Mouse (Mus musculus) MN1 (cell line): ENCODE measurements around the gene Rpl36a.
A peak's percentile ranks its signal among the peaks of the same experiment; 100 is the strongest.

ENCODE experiments used
- DNase-seq: peaks from one replicate; pipeline ENCODE4 v3.0.0-alpha.2; 2016; ENCODE audit warnings: low spot score

Rpl36a gene

DNA sequence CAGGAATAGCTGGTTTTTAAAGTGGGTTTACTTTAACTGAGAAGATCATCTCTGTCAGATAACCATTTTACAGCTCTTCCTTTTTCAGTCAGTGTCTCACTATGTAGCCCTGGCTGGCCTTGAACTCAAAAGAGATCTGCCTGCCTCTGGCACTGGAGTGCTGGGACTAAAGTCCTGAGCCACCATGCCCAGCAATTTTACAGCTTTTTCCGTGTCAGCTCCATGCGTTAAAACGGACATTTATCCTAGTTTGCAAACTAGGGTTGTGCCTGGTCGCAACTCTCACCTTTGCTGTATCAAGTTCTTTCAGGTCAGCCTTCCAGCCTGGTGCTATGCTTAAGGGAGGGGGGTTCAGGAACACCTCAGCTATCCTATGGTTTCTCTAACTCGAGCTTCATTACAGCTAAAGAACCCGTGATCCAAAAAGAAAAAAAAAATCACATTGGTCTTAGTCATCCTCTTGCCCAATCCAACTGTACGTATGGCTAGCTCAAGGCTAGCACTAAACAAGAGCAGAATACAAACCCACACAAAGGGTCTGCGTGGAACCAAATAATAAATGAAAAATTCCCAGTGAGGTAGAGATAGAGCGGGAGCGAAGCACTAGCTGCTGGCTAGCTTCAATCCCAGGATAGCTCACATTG is 14.6 kb downstream of the Rpl36a start:
- peak; percentile 30 for DNase-seq

DNA sequence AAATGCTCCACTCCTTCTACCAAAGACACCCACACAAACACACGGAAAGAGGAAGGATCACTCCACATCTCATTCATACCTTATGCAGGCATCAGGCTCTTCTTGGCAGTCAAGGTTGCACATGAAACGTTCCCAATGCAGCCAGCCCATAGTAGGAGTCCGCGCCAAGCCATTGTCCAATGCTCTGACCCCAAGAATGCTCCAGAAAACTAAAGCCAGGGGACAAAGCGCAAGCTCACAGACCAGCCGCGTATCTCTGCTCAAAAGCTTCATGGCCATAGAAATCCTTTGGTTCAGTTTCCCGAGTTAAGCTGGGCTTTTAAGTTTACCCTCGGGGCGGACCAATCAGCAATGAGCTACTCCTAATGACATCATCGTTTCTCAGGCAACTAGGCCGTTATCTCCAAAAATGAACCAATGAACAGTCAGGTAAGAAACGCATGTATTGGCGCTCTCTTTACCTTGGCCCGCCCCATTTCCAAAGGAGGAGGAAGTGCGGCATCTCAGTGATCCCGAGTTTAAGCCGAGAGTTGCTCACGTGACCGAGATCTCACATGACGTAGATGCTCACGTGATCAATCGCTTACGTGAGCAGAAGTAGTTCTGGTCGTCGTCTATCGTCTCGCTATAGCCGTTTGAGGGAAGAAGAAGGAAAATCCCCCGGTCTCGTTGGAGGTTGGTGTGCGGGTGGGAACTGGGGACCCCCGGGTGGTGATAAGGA is 15.4 kb downstream of the Rpl36a start, which contains the start of the genes Gla and Hnrnph2:
Gla (minus strand) TSS at position 467 of the 721 bp plus-strand sequence.
Hnrnph2 (plus strand) TSS at position 521 of the 721 bp plus-strand sequence.
- DNase-seq: peak; percentile 95

DNA sequence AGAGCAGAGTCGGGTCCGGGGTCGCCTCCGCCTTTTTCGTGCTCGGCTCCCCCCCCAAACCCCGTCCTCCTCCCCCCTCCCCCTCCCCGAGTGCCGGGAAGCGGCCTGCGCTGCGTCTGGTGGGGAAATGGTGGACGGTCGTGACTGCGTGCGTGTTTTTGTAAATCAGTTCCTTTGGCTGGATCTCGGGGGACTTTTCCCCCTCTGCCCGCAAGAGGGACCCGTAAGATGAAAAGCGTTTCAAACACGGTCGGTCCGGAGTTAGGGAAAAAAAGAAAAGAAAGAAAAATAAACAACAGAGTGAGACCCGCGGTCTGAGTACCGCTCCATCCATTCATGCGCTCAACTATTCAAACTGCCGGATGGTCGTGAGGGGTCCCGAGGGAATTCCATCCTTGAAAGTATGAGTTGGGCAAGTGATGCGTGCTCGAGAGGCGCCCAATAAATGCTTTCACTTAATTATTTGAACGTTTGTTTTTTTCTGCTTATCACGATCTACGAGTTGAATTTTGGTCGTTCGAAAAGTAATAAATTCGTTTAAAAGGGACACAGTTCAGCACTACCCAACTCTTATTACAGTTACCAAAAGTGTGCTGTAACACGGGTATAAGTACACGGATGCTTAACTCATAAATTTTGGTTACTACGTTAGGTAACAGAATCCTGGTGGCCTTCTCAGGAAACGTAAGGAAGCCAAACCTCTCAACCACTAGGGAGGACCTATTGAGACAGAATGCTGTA is 16.1 kb downstream of the Rpl36a start:
- peak; percentile 48 for DNase-seq

DNA sequence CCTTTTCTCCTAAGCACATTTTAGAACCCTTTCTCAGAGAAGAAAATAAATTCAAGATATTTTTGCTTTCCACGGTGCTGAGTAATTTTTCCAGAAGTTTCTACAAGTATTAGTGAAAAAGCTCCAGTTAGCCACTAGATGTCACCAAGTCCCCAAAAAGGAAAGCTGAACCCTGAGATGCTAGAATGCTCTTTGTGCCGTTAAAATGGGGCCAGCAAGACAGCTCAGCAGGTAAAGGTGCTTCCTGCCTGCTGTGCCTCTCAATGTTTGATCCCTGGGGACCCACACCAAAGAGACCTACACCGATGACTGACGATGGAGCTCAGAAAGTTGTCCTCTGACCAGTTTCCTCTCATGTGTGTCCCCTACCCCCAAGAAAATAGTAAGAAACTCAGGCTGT is 24.0 kb downstream of the Rpl36a start:
- DNase-seq: peak; percentile 37

DNA sequence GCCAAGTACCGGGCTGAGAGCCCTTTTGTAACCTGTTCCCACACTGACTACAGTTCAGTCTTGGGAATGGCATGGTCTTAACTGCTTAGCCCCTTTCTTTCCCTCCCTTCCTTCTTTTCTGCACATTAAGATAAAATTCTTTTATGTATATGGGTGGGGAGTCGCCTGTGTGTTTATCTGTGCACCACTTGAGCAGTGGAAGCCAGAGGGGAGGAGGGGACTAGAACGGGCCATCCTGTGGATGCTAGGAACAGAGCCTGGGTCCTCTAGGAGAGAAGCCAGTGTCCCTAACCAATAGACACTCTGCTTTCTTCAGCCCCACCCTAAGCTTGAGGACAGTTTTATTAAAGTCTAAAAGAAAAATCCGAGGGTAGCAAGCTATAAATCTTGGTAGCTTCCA is 25.5 kb downstream of the Rpl36a start:
- no peak for DNase-seq

DNA sequence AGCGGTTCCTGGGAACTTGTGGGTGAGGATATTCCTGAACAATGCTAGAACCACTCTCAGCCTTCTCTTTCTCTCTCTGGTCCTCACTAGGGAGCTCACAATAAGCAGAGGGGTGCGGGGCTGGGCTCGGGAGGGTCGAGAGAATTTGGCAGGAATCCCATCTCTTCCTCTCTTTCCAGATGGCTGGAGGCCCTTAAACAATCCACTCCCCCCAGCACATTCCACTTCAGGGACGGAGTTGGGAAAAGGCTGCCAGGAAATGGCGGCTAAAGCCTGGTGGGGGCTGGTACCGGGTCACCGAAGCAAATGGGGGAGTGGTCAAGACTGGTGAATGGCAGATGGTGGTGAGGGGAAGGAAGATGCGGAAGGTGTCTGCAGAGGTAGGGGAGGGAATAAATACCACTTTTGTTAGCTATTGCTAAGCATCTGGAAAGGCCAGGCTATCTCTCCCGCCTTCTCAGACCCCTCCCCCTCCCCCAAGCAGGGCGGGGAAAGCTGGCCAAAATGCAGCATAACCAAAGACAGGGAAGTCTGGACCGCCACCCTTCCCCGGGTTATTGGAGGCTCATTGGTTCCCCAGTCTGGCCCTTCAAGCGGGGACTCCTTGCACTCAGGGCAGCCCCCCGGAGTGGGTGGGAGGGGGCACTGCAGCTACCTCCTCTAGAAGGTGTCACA is 27.0 kb downstream of the Rpl36a start:
- peak; percentile 56 for DNase-seq

DNA sequence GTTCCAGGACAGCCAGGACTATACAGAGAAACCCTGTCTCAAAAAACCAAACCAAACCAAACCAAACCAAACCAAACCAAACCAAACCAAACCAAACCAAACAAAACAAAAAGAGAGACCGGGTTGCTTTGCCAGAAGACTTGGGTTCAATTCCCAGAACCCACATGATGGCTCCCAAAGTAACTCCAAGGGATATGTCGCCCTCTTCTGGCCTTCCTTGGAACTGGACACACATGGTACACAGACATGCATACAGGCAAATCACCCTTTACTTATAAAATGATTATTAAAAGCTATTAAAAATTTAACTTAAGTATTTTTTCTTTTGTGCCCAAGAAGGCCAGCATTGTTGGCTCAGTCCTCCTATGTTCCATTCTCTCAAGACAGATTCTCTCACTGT is 28.9 kb downstream of the Rpl36a start:
- DNase-seq: no peak

DNA sequence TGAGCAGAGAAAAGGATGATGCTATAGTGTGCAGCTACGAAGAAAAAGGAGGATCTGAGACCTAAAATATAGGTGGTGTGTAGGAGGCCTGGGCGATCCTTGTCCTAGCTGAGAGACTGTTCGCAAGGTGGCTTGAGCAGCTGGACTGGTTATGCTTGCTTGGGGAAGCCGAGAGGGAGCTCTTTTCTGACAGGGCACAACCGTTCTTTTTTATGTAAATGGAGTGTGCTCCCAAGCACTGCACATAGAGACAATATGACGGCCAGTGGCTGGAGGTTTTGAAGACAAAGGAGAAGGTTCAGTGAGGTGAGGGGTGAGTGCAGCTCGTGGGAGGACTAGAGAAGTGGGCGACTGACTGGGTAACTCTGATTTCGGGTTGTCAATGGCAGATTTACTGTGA is 34.2 kb downstream of the Rpl36a start:
- DNase-seq: no peak

DNA sequence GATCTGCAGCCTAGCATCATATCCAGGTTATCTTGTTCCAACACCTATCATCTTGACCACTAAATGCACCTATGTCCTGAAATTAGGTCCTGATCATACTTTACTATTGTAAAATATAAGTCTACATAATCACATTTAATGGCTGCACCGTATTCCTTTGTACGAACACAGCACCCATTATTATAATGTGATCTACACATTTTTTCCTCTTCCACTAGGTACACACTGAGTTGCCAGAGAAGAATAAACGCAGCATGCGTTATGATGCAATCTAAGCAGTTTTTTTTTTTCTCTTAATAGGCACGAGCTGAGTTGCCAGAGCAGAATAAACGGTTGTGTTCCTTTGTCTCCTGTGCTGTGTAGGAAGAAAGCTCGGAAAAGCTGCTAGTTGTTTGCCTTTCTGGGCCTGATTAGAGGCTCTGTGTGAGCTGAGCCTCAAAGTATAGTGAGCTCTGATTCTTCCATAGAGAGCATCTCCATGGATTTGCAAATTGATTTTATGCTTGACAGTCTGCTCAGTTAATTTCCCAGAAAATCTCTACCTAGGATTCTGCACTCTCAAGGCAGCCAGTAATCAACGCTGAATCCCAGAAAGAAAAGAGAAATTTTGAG is 34.9 kb downstream of the Rpl36a start:
- DNase-seq: peak; percentile 20

DNA sequence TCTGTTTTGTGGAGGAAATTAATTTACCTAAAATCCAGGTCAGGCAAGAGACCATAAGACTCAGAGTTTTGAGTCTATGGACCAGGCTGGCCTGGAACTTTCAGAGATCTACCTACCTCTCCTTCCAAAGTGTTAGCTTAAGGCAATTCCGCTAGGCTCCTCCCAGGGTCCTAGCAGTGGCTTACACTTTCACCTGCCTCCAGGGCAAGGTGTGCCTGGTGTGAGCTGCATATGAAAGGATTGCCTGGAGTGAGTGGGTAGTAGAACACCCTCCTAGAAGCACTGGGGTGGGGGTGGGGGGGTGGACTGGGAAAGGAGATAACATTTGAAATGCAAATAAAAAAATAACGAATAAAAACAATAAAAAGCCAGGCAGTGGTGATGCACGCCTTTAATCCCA is 36.2 kb downstream of the Rpl36a start:
- DNase-seq: no peak

DNA sequence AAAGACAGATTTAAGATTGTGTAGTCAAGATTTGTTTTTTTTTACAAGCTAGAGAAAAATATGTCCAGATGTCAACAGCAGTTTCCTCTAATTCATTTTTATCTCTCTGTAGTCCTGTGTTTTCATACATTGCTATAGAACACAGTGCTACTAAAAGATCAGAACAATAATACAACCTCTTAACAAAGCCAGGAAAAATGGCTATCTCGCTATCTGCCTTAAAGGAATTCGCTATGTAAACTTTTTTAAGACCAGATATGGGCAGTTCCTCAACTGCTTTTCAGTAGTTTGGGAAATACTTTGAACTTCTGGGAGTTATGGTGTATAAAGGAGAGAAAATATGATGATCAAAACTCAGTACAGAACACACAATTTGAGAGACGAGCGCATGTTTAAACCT is 37.9 kb downstream of the Rpl36a start:
- no peak for DNase-seq

DNA sequence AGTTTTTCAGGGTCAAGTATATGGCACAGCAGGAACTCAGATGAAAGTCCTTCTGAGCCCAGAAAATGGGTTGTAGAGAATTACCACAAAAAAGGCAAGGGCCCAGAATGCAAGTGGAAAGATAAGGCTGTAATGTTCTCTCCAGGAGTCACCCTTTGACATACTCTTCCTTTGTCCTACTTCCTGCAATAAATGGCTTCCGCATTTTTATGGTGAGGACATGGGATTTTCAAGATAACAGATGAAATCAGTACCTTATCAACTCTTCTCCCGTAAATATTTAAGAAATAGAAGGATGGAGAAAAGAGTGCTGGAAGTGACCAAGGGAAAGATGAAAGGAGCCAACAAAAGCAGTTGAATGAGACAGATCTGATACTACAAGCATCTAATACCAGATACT is 42.7 kb downstream of the Rpl36a start:
- DNase-seq: no peak

DNA sequence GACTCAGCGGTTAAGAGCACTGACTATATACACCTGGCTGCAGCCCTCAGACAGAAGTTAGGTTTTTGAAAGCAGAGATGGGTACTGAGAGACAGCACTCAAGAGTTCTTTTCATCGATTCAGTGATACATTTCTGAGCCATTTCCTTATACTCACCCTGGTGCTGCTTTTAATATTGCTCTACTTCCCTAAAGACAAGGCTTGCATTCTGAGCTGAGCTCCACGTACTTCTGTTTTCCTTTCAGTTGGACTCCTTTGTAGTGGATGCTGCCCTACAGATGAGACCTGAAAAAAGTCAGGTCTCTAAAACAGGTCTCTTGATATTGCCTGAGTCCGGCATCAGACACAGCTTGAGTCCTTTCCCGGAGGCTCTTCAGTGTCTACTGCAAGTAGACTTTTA is 47.3 kb downstream of the Rpl36a start:
- DNase-seq: no peak

DNA sequence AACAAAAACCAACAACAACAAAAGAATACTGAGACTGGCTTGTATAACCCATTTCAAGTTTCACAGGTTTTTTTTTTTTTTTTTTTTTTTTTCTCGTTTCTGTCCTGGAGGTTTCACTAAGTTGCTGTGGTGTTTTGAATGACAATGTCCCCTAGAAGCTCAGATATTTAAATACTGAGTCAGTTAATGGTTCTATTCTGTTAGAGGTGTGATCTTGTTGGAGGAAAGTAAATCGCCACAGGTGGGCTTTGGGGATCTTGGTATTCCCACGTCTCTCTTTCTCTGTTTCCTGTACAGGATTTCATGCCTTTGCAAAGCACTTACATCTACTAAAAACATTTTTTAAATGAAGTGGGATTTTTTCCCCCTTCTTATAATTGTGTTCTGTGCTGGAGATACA is 49.7 kb downstream of the Rpl36a start:
- no peak for DNase-seq

DNA sequence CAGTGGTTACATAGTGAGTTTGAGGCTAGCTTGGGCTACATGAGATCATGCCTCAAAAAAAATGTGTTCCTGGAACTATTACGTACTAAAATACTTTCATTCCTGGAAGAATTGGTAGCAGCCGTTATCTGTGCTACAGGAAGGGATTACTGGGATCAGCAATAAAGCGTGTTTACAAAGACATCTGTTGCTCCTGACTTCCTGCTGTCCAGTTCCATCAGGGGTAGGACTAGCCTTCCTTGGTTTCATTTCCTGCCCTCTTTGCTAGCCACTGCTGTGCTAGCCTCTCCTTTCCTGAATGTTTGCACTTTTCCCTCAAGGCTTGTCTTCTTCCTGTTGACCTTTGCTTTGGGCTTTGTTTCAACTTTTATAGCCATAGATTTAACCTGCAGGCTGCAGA is 50.4 kb downstream of the Rpl36a start:
- DNase-seq: no peak
